Mouse (Mus musculus) adrenal gland, adult 18-20 months (tissue): ENCODE results near the gene Cyp4a12b. TPM values are rescaled to one million over a fixed set of nuclear protein-coding genes. Genes with fewer than 3 reads are reported as not detected.
"Not testable (repeated sequence)": the region's sequence is repeated elsewhere in the genome, so short reads cannot be mapped to it uniquely, and the experiment has no call there.

Experiments used
- DNase-seq, 2 experiments: peaks; one replicate each; pipeline ENCODE4 v3.0.0; 2021 to 2022; ENCODE audit warnings: low spot score in 2 of 2
- long read RNA-seq, 2 experiments: library from polyadenylated mRNA; stranded (forward); transcript quantifications; one replicate each; pipeline ENCODE4 v2.0.0; 2021
- total RNA-seq, 2 experiments: library from RNA; stranded (reverse); gene quantifications; 1 replicate in 1 of 2; 2 replicates in 1 of 2; pipeline ENCODE4 v1.2.3; 2021

Cyp4a12b gene
- total RNA-seq = not detected
- long read RNA-seq, experiment 1 = 0 reads
- long read RNA-seq, experiment 2 = 0 reads

GRCm38 (mm10) chr4:115411324-115411723 lies at the start of gene Cyp4a12b:
TSS of gene Cyp4a12b (plus strand) at chr4:115411624.
- not testable (repeated sequence) for DNase-seq

DNA sequence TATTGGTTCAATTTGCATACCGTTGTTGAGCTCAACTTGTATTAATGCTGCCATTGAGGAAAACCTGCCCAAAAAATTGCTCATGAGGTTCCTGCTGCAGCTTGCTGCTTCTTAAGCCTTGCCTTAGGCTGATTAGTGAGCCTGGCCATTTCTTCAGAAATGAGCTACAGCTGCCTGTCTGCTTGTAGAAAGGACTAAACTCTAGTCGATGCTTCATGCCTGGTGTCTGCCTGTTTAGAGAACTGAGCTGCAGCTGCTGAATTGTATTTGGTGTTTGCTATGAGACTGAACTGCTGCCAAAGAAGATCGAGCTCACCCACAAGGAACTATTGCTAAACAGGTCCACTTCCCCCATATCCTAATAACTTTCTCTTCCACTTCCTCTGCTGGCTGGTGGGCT lies 45.8 kb upstream of the Cyp4a12b start:
- not testable (repeated sequence) for DNase-seq

- DNase-seq = not testable (repeated sequence)
Observed at GRCm38 (mm10) chr4:115368067-115368466, 43.4 kb upstream of the Cyp4a12b start.

- not testable (repeated sequence) for DNase-seq
Observed at GRCm38 (mm10) chr4:115396256-115396655, 15.2 kb upstream of the Cyp4a12b start.

GRCm38 (mm10) chr4:115396950-115397349 lies 14.5 kb upstream of the Cyp4a12b start:
- not testable (repeated sequence) for DNase-seq

- no peak for DNase-seq
Observed at GRCm38 (mm10) chr4:115450577-115451137, 39.2 kb downstream of the Cyp4a12b start.

DNA sequence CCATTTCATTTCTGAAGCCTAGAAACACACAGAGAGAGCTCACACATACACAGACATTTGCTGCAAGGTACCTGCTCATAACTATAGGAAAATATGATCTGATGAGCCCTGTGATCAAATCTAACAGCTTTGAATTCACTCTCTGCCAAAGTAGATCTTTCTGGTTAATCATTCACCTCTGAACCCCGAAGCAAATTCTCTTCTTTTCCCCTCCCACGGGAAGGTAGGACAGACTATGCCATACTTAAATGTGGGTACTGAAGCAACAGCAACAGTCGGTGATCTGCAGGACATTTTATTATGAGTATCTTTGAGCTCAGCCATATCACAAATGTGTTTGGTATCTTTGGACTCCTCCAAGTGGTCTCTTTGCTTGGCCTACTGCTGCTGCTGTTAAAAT lies 40.9 kb downstream of the Cyp4a12b start, which contains the start of gene Cyp4a30b:
Cyp4a30b (plus strand) TSS at position 301 of the 400 bp plus-strand sequence.
- no peak for DNase-seq

GRCm38 (mm10) chr4:115473585-115473984 lies 62.2 kb downstream of the Cyp4a12b start:
- DNase-seq = not testable (repeated sequence)

DNA sequence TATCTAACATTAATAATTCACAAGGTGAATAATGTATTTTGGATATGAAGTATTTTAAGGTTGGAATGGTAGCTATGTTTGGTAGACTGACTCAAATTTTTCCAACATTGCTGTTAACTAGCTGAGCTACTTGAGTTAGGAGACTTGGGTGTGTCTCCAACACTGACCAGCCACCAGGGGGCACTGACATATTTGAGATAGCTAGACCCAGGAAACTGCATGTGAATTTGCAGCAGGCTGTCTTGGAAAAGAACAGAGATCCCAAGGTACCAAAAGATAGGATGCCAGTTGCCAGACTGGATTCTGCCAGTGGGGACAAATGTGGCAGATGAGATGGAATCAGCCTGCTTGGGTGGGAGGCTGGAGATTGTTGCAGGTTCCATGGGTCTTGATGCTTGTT lies 64.6 kb downstream of the Cyp4a12b start:
- peak; percentile 4 to 26 for DNase-seq

GRCm38 (mm10) chr4:115481006-115481652 lies 69.7 kb downstream of the Cyp4a12b start:
- DNase-seq = no peak

Other genes with a start within 250 kb of the Cyp4a12b start
- not detected for gene Cyp4a29, start 169.5 kb upstream of the Cyp4a12b start, total RNA-seq
- not detected for gene Cyp4a12a, start 112.6 kb upstream of the Cyp4a12b start, total RNA-seq
- not detected for gene Cyp4a30b, start 41.0 kb downstream of the Cyp4a12b start, total RNA-seq
- gene Cyp4a14, start 84.5 kb downstream of the Cyp4a12b start, total RNA-seq = under 1 TPM in 1 of 2 experiments, not detected in 1; 0.46 TPM
- under 1 TPM in 1 of 2 experiments, not detected in 1; 0.53 TPM for gene Cyp4a10, start 106.6 kb downstream of the Cyp4a12b start, total RNA-seq
- gene Cyp4a31, start 152.0 kb downstream of the Cyp4a12b start, total RNA-seq = not detected
- gene Cyp4a32, start 189.3 kb downstream of the Cyp4a12b start, total RNA-seq = not detected
- gene Cyp4b1, start 236.1 kb downstream of the Cyp4a12b start, total RNA-seq = 10 to 100 TPM; 28.9 to 33.3 TPM